Mouse (Mus musculus): ENCODE results near the gene Slc35a3. TPM values are rescaled to one million over a fixed set of nuclear protein-coding genes. Genes with fewer than 3 reads are reported as not detected.

The Slc35a3 gene
- polyA plus RNA-seq, 1 experiment from 2014 or later = 18.2 TPM

- WGBS = 23% methylated on average over 9 of the region's 9 CpGs
- H3K4me2 ChIP-seq (replicated peaks; ENCODE audit: low read depth, low read length) = no peak overlapping the region
- ATAC-seq (ENCODE audit: low FRiP score, low TSS enrichment) = peak; percentile 81
- H3K9me3 ChIP-seq (ENCODE audit: low read length) = no peaks in the 10 kb centered on the region
- peak overlapping the region; percentile 46 for H3K27ac ChIP-seq (ENCODE audit: low read length)
- peaks cover 14% of the 10 kb centered on the region for H3K4me1 ChIP-seq (ENCODE audit: insufficient read depth, low read length)
- no peaks in the 10 kb centered on the region for H3K36me3 ChIP-seq (ENCODE audit: insufficient read depth, low read length)
- no peak overlapping the region for H3K9ac ChIP-seq (replicated peaks; ENCODE audit: low read length)
- H3K4me3 ChIP-seq (ENCODE audit: low read length) = no peak overlapping the region
- no peaks in the 10 kb centered on the region for H3K27me3 ChIP-seq (ENCODE audit: insufficient read depth, low read length)
These were observed 14.2 kb upstream of the Slc35a3 start for GRCm38 (mm10) chr3:116726807-116727206.

GRCm38 (mm10) chr3:116723496-116724481, 11.2 kb upstream of the Slc35a3 start:
- no peak overlapping the region for H3K4me3 ChIP-seq (ENCODE audit: low read length)
- H3K4me1 ChIP-seq (ENCODE audit: insufficient read depth, low read length) = peaks cover 14% of the 10 kb centered on the region
- no peaks in the 10 kb centered on the region for H3K27me3 ChIP-seq (ENCODE audit: insufficient read depth, low read length)
- no peaks in the 10 kb centered on the region for H3K9me3 ChIP-seq (ENCODE audit: low read length)
- no peaks in the 10 kb centered on the region for H3K36me3 ChIP-seq (ENCODE audit: insufficient read depth, low read length)
- H3K9ac ChIP-seq (replicated peaks; ENCODE audit: low read length) = no peak overlapping the region
- H3K4me2 ChIP-seq (replicated peaks; ENCODE audit: low read depth, low read length) = no peak overlapping the region
- H3K27ac ChIP-seq (ENCODE audit: low read length) = peak overlapping the region; percentile 76
- 57% methylated on average over 10 of the region's 10 CpGs for WGBS
- ATAC-seq (ENCODE audit: low FRiP score, low TSS enrichment) = peak; percentile 76; the same call in 1 of the 2 replicates

- Histone ChIP-seq H3K36me3 (ENCODE audit: insufficient read depth, low read length) (no peaks in the 10 kb centered on the region), H3K9ac (replicated peaks; ENCODE audit: low read length) (no peak overlapping the region), H3K27ac (ENCODE audit: low read length) (0 out of 2 replicates have a peak overlapping the region, but pooled peaks have one; percentile 38), H3K27me3 (ENCODE audit: insufficient read depth, low read length) (no peaks in the 10 kb centered on the region), H3K4me2 (replicated peaks; ENCODE audit: low read depth, low read length) (no peak overlapping the region), H3K4me3 (ENCODE audit: low read length) (no peak overlapping the region), H3K4me1 (ENCODE audit: insufficient read depth, low read length) (peaks cover 14% of the 10 kb centered on the region), H3K9me3 (ENCODE audit: low read length) (no peaks in the 10 kb centered on the region)
- ATAC-seq (ENCODE audit: low FRiP score, low TSS enrichment) = no peak
- WGBS = 70% methylated on average over 4 of the region's 4 CpGs
These were observed 10.3 kb upstream of the Slc35a3 start for GRCm38 (mm10) chr3:116722980-116723379.

GRCm38 (mm10) chr3:116718951-116719350, 6.3 kb upstream of the Slc35a3 start:
- Histone ChIP-seq H3K36me3 (ENCODE audit: insufficient read depth, low read length) (no peaks in the 10 kb centered on the region), H3K9me3 (ENCODE audit: low read length) (no peaks in the 10 kb centered on the region), H3K9ac (replicated peaks; ENCODE audit: low read length) (no peak overlapping the region), H3K4me2 (replicated peaks; ENCODE audit: low read depth, low read length) (no peak overlapping the region), H3K27ac (ENCODE audit: low read length) (no peak overlapping the region), H3K27me3 (ENCODE audit: insufficient read depth, low read length) (no peaks in the 10 kb centered on the region), H3K4me3 (ENCODE audit: low read length) (no peak overlapping the region), H3K4me1 (ENCODE audit: insufficient read depth, low read length) (peaks cover under 1% of the 10 kb centered on the region; the same call in 1 of the 2 replicates)
- ATAC-seq (ENCODE audit: low FRiP score, low TSS enrichment) = no peak
- whole genome bisulfite sequencing = 60% methylated on average over 3 of the region's 3 CpGs

- H3K27ac ChIP-seq (ENCODE audit: low read length) = no peak overlapping the region
- ATAC-seq (ENCODE audit: low FRiP score, low TSS enrichment) = no peak
- H3K4me3 ChIP-seq (ENCODE audit: low read length) = peak overlapping the region; percentile 99
- peak overlapping the region; percentile 93 for H3K4me2 ChIP-seq (replicated peaks; ENCODE audit: low read depth, low read length)
- H3K4me1 ChIP-seq (ENCODE audit: insufficient read depth, low read length) = peaks cover 15% of the 10 kb centered on the region
- H3K9me3 ChIP-seq (ENCODE audit: low read length) = no peaks in the 10 kb centered on the region
- WGBS = 16% methylated on average over 5 of the region's 5 CpGs
- H3K9ac ChIP-seq (replicated peaks; ENCODE audit: low read length) = peak overlapping the region; percentile 96
- no peaks in the 10 kb centered on the region for H3K36me3 ChIP-seq (ENCODE audit: insufficient read depth, low read length)
- H3K27me3 ChIP-seq (ENCODE audit: insufficient read depth, low read length) = no peaks in the 10 kb centered on the region
These were observed 400 bp upstream of the Slc35a3 start for GRCm38 (mm10) chr3:116713031-116713430.

- Histone ChIP-seq H3K27me3 (ENCODE audit: insufficient read depth, low read length) (no peaks in the 10 kb centered on the region), H3K4me2 (replicated peaks; ENCODE audit: low read depth, low read length) (peak overlapping the region; percentile 93), H3K4me1 (ENCODE audit: insufficient read depth, low read length) (peaks cover 15% of the 10 kb centered on the region), H3K4me3 (ENCODE audit: low read length) (peak overlapping the region; percentile 99), H3K9me3 (ENCODE audit: low read length) (no peaks in the 10 kb centered on the region), H3K27ac (ENCODE audit: low read length) (peak overlapping the region; percentile 88), H3K36me3 (ENCODE audit: insufficient read depth, low read length) (no peaks in the 10 kb centered on the region), H3K9ac (replicated peaks; ENCODE audit: low read length) (peak overlapping the region; percentile 96)
- ATAC-seq (ENCODE audit: low FRiP score, low TSS enrichment) = peak; percentile 91
- under 1% methylated on average over 59 of the region's 85 CpGs for WGBS
These were observed 801 bp downstream of the Slc35a3 start for GRCm38 (mm10) chr3:116711624-116712435.

GRCm38 (mm10) chr3:116710941-116711340, 1.7 kb downstream of the Slc35a3 start:
- H3K4me1 ChIP-seq (ENCODE audit: insufficient read depth, low read length) = peaks cover 15% of the 10 kb centered on the region
- no peak overlapping the region for H3K27ac ChIP-seq (ENCODE audit: low read length)
- ATAC-seq (ENCODE audit: low FRiP score, low TSS enrichment) = peak; percentile 49; the same call in 1 of the 2 replicates
- H3K4me3 ChIP-seq (ENCODE audit: low read length) = peak overlapping the region; percentile 99
- no peaks in the 10 kb centered on the region for H3K9me3 ChIP-seq (ENCODE audit: low read length)
- H3K9ac ChIP-seq (replicated peaks; ENCODE audit: low read length) = peak overlapping the region; percentile 96
- no peaks in the 10 kb centered on the region for H3K36me3 ChIP-seq (ENCODE audit: insufficient read depth, low read length)
- no peaks in the 10 kb centered on the region for H3K27me3 ChIP-seq (ENCODE audit: insufficient read depth, low read length)
- H3K4me2 ChIP-seq (replicated peaks; ENCODE audit: low read depth, low read length) = peak overlapping the region; percentile 93
- WGBS = 23% methylated on average over 9 of the region's 9 CpGs

- Histone ChIP-seq H3K36me3 (ENCODE audit: insufficient read depth, low read length) (no peaks in the 10 kb centered on the region), H3K4me2 (replicated peaks; ENCODE audit: low read depth, low read length) (no peak overlapping the region), H3K27ac (ENCODE audit: low read length) (no peak overlapping the region), H3K9ac (replicated peaks; ENCODE audit: low read length) (no peak overlapping the region), H3K4me3 (ENCODE audit: low read length) (no peak overlapping the region), H3K9me3 (ENCODE audit: low read length) (no peaks in the 10 kb centered on the region), H3K4me1 (ENCODE audit: insufficient read depth, low read length) (peaks cover 3% of the 10 kb centered on the region), H3K27me3 (ENCODE audit: insufficient read depth, low read length) (no peaks in the 10 kb centered on the region)
- 88% methylated on average over 1 of the region's 1 CpGs for WGBS
- ATAC-seq (ENCODE audit: low FRiP score, low TSS enrichment) = no peak
These were observed 6.9 kb downstream of the Slc35a3 start for GRCm38 (mm10) chr3:116705637-116706204.

- WGBS = 90% methylated on average over 5 of the region's 5 CpGs
These were observed 8.8 kb downstream of the Slc35a3 start for GRCm38 (mm10) chr3:116703835-116704234.

More at GRCm38 (mm10) chr3:116703835-116704234, 8.8 kb downstream of the Slc35a3 start:
- H3K4me1 ChIP-seq (ENCODE audit: insufficient read depth, low read length) = 0 out of 2 replicates have a peak, but pooled peaks cover 3% of the 10 kb centered on the region
- no peak overlapping the region for H3K4me2 ChIP-seq (replicated peaks; ENCODE audit: low read depth, low read length)
- H3K9me3 ChIP-seq (ENCODE audit: low read length) = no peaks in the 10 kb centered on the region
- no peak overlapping the region for H3K9ac ChIP-seq (replicated peaks; ENCODE audit: low read length)
- H3K4me3 ChIP-seq (ENCODE audit: low read length) = no peak overlapping the region
- no peaks in the 10 kb centered on the region for H3K36me3 ChIP-seq (ENCODE audit: insufficient read depth, low read length)
- no peaks in the 10 kb centered on the region for H3K27me3 ChIP-seq (ENCODE audit: insufficient read depth, low read length)
- no peak overlapping the region for H3K27ac ChIP-seq (ENCODE audit: low read length)
- no peak for ATAC-seq (ENCODE audit: low FRiP score, low TSS enrichment)

Data from kidney, embryonic 16.5 days (tissue).